Mouse (Mus musculus): ENCODE measurements at regions not wholly inside any gene's neighbourhood (a gene's known extent, or its start where the extent isn't known, plus 50 kb on each side); places are given as distances from the start of the nearest gene placed in this dataset.

DNA sequence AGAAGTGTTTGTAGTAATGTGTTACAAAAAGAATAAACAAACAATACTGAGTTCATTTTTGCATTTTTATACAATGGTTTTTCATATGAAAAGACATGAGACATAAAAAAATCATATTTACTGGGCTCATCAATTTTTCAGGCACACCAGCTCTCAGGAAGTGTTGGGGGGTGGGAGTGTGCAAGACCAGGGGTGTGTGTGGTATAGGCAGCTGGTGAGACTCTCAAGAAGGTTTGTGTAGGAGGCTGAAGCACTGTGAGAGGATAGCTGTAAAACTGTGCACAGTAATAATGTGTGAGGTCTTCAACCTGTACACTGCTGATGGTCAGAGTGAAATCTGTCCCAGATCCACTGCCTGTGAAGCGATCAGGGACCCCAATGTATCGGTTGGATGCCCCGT is 733.7 kb downstream of the Rpia start:
- TF ChIP-seq CTCF (IDR thresholded peaks at IDR 0.05): no peak
- no peak for TF ChIP-seq EP300 (IDR thresholded peaks at IDR 0.05)
